Mouse (Mus musculus): ENCODE measurements around the gene Gm13288. TPM values are rescaled to one million over a fixed set of nuclear protein-coding genes. Genes with fewer than 3 reads are reported as not detected.
"Not testable (repeated sequence)": the region's sequence is repeated elsewhere in the genome, so short reads cannot be mapped to it uniquely, and the experiment has no call there.

The Gm13288 gene
- not detected for polyA plus RNA-seq (2017; shearing (Covaris generic))

DNA sequence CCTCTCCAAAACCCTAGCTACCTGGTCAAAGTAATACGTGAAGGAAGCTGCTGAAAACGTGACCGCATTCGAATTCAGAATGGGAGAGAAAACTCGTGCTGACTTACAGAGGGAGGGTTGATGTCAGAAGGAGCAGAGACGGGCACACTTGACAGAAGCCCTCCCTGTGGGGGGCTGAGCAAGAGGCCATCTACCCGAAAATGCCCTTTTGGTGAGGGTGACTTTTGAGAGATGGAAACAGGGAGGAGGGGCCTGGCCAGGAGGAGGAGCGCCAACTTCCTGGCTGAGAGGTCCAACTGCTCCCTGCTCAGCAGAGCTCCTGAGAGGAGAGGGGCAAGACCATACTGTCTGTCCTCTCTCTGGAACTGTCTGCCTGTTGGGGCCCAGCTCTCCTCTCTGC is at the start of gene Gm13288:
Gm13288 (plus strand) TSS at position 301 of the 400 bp plus-strand sequence.
- not testable (repeated sequence) for ATAC-seq

DNA sequence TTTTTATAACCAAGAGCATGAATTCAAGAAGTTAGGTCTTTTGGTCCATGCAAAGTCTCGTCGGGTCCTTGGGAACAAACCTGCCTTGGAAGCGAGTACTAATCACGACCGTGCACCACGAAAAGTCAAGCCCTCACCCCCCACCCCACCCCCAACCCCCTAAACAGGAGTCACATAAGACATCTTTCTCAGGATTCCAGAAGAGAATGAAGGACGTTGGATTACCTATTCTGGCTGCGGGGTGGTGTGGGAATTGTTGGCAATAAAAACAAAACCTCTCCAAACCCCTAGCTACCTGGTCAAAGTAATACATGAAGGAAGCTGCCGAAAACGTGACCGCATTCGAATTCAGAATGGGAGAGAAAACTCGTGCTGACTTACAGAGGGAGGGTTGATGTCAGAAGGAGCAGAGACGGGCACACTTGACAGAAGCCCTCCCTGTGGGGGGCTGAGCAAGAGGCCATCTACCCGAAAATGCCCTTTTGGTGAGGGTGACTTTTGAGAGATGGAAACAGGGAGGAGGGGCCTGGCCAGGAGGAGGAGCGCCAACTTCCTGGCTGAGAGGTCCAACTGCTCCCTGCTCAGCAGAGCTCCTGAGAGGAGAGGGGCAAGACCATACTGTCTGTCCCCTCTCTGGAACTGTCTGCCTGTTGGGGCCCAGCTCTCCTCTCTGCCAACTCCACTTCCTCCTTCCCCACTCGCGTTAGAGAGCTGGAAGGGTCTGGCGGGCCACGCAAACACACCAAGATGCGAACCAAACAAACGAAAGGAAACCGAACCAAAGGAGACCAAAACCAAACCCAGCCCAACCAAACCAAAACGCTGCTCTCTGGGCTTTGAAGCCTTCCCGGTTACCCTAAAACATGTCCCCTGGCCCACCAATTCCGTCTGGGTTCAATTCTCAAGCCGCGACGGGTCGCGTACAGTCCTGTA is 48.5 kb upstream of the Gm13288 start:
- ATAC-seq, result not testable (repeated sequence)

DNA sequence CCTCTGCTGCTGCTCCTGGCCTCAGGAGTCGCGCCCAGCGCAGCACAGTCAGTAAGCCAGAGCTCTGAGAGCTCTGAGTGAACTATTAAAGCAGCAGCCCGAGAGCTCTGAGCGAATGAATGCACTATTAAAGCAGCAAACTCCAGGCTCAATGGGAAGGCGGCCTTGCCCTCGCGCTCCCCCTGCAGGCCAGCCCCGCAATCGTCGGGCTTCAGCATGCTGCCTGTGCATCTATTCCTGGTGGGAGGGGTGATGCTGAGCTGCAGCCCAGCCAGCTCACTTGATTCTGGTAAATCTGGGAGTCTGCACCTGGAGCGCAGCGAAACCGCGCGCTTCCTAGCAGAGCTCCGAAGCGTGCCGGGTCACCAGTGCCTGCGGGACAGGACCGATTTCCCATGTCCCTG is 47.7 kb upstream of the Gm13288 start:
- ATAC-seq, result peak; percentile 100

DNA sequence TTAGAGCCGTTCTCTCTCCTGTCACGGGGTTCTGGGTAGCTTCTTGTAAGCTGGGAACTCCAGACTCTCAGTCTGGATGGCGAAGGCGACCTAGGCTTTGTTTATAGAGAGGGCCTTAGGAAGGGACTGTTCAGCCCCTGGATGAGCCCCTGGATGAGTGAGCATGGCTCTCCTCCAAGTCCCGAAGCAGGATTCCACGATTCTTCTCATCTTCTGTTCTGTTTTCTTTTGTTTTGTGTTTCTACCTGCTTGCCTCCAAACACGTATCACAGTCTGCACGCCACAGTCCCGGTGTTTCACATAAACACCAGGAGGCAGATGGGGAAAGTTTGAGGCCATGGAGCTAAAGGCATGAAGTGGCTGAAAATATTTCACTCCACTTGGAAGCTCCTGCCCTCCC is 46.6 kb upstream of the Gm13288 start:
- ATAC-seq, result not testable (repeated sequence)

DNA sequence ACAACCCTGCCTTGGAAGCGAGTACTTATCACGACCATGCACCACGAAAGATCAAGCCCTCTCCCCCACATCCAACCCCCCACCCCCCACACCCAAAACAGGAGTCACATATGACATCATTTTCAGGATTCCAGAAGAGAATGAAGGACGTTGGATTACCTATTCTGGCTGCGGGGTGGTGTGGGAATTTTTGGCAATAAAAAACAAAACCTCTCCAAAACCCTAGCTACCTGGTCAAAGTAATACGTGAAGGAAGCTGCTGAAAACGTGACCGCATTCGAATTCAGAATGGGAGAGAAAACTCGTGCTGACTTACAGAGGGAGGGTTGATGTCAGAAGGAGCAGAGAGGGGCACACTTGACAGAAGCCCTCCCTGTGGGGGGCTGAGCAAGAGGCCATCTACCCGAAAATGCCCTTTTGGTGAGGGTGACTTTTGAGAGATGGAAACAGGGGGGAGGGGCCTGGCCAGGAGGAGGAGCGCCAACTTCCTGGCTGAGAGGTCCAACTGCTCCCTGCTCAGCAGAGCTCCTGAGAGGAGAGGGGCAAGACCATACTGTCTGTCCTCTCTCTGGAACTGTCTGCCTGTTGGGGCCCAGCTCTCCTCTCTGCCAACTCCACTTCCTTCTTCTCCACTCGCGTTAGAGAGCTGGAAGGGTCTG is 45.6 kb upstream of the Gm13288 start, which contains the start of gene Gm13283:
Gm13283 (plus strand) TSS at position 510 of the 659 bp plus-strand sequence.
- not testable (repeated sequence) for ATAC-seq

DNA sequence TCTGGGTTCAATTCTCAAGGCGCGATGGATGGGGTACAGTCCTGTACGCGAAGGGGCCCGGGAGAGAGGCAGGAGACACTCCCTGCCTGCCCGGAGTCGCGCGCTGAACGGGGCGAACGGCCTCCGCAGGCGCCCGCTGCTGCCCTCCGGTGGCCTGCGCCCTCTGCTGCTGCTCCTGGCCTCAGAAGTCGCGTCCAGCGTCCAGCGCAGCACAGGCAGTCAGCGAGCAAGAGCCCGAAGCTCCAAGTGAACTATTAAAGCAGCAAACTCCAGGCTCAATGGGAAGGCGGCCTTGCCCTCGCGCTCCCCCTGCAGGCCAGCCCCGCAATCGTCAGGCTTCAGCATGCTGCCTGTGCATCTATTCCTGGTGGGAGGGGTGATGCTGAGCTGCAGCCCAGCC is 44.9 kb upstream of the Gm13288 start:
- not testable (repeated sequence) for ATAC-seq

DNA sequence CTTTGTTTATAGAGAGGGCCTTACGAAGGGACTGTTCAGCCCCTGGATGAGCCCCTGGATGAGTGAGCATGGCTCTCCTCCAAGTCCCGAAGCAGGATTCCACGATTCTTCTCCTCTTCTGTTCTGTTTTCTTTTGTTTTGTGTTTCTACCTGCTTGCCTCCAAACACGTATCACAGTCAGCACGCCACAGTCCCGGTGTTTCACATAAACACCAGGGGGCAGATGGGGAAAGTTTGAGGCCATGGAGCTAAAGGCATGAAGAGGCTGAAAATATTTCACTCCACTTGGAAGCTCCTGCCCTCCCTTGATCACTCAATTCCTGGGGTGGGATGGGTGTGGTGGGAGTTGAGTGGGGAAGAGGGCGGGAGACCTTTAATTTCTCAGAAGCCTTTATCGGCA is 43.6 kb upstream of the Gm13288 start:
- not testable (repeated sequence) for ATAC-seq

DNA sequence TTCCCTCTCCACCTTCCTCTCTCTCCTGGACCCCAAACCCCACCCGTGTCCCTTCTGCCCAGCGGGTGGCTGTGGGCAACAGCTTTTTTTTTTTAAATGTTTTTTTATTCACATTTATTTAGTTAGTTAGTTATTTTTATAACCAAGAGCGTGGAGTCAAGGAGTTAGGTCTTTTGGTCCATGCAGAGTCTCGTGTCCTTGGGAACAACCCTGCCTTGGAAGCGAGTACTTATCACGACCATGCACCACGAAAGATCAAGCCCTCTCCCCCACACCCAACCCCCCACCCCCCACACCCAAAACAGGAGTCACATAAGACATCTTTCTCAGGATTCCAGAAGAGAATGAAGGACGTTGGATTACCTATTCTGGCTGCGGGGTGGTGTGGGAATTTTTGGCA is 43.0 kb upstream of the Gm13288 start:
- not testable (repeated sequence) for ATAC-seq

DNA sequence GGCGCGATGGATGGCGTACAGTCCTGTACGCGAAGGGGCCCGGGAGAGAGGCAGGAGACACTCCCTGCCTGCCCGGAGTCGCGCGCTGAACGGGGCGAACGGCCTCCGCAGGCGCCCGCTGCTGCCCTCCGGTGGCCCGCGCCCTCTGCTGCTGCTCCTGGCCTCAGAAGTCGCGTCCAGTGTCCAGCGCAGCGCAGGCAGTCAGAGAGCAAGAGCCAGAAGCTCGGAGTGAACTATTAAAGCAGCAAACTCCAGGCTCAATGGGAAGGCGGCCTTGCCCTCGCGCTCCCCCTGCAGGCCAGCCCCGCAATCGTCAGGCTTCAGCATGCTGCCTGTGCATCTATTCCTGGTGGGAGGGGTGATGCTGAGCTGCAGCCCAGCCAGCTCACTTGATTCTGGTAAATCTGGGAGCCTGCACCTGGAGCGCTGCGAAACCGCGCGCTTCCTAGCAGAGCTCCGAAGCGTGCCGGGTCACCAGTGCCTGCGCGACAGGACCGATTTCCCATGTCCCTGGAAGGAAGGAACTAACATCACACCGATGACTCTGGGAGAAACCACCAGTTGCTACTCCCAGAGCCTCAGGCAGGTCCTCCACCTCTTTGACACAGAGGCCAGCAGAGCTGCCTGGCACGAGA is 41.8 kb upstream of the Gm13288 start:
- ATAC-seq, result not testable (repeated sequence)

DNA sequence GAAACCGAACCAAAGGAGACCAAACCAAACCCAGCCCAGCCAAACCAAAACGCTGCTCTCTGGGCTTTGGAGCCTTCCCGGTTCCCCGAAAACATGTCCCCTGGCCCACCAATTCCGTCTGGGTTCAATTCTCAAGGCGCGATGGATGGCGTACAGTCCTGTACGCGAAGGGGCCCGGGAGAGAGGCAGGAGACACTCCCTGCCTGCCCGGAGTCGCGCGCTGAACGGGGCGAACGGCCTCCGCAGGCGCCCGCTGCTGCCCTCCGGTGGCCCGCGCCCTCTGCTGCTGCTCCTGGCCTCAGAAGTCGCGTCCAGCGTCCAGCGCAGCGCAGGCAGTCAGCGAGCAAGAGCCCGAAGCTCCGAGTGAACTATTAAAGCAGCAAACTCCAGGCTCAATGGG is 31.8 kb upstream of the Gm13288 start, which contains the start of gene Gm13290:
Gm13290 (plus strand) TSS at position 301 of the 400 bp plus-strand sequence.
- ATAC-seq, result not testable (repeated sequence)

DNA sequence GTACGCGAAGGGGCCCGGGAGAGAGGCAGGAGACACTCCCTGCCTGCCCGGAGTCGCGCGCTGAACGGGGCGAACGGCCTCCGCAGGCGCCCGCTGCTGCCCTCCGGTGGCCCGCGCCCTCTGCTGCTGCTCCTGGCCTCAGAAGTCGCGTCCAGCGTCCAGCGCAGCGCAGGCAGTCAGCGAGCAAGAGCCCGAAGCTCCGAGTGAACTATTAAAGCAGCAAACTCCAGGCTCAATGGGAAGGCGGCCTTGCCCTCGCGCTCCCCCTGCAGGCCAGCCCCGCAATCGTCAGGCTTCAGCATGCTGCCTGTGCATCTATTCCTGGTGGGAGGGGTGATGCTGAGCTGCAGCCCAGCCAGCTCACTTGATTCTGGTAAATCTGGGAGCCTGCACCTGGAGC is 28.7 kb upstream of the Gm13288 start, which contains the start of gene Gm13289:
Gm13289 (plus strand) TSS at position 301 of the 400 bp plus-strand sequence.
- ATAC-seq, result not testable (repeated sequence)

DNA sequence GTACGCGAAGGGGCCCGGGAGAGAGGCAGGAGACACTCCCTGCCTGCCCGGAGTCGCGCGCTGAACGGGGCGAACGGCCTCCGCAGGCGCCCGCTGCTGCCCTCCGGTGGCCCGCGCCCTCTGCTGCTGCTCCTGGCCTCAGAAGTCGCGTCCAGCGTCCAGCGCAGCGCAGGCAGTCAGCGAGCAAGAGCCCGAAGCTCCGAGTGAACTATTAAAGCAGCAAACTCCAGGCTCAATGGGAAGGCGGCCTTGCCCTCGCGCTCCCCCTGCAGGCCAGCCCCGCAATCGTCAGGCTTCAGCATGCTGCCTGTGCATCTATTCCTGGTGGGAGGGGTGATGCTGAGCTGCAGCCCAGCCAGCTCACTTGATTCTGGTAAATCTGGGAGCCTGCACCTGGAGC is 25.8 kb upstream of the Gm13288 start, which contains the start of gene Gm13272:
Gm13272 (plus strand) TSS at position 301 of the 400 bp plus-strand sequence.
- not testable (repeated sequence) for ATAC-seq

DNA sequence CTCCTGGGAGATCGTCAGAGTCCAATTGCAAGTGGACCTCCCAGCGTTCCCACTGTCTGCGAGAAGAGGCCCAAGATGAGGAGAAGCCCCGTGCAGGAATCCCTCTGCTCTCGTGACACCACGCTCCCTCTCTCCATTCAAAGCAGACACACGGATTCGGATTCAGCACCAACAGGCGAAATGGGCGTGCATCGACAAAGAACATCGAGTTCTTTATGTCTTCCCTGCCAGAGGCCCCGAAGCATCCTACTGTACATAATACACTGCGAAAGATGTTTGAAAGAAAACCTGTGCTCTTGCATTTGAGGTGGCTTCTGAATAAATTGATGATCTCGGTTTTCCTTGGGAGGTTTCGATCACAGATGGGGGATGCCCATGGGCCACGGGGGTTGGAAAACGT is 25.0 kb upstream of the Gm13288 start:
- ATAC-seq, result not testable (repeated sequence)

DNA sequence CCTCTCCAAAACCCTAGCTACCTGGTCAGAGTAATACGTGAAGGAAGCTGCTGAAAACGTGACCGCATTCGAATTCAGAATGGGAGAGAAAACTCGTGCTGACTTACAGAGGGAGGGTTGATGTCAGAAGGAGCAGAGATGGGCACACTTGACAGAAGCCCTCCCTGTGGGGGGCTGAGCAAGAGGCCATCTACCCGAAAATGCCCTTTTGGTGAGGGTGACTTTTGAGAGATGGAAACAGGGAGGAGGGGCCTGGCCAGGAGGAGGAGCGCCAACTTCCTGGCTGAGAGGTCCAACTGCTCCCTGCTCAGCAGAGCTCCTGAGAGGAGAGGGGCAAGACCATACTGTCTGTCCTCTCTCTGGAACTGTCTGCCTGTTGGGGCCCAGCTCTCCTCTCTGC is 23.5 kb upstream of the Gm13288 start, which contains the start of gene Ifnz:
Ifnz (plus strand) TSS at position 301 of the 400 bp plus-strand sequence.
- ATAC-seq, result not testable (repeated sequence)

DNA sequence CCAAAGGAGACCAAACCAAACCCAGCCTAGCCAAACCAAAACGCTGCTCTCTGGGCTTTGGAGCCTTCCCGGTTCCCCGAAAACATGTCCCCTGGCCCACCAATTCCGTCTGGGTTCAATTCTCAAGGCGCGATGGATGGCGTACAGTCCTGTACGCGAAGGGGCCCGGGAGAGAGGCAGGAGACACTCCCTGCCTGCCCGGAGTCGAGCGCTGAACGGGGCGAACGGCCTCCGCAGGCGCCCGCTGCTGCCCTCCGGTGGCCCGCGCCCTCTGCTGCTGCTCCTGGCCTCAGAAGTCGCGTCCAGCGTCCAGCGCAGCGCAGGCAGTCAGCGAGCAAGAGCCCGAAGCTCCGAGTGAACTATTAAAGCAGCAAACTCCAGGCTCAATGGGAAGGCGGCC is 23.0 kb upstream of the Gm13288 start:
- not testable (repeated sequence) for ATAC-seq

DNA sequence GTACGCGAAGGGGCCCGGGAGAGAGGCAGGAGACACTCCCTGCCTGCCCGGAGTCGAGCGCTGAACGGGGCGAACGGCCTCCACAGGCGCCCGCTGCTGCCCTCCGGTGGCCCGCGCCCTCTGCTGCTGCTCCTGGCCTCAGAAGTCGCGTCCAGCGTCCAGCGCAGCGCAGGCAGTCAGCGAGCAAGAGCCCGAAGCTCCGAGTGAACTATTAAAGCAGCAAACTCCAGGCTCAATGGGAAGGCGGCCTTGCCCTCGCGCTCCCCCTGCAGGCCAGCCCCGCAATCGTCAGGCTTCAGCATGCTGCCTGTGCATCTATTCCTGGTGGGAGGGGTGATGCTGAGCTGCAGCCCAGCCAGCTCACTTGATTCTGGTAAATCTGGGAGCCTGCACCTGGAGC is 19.9 kb upstream of the Gm13288 start, which contains the start of gene Gm13276:
Gm13276 (plus strand) TSS at position 301 of the 400 bp plus-strand sequence.
- ATAC-seq, result not testable (repeated sequence)

DNA sequence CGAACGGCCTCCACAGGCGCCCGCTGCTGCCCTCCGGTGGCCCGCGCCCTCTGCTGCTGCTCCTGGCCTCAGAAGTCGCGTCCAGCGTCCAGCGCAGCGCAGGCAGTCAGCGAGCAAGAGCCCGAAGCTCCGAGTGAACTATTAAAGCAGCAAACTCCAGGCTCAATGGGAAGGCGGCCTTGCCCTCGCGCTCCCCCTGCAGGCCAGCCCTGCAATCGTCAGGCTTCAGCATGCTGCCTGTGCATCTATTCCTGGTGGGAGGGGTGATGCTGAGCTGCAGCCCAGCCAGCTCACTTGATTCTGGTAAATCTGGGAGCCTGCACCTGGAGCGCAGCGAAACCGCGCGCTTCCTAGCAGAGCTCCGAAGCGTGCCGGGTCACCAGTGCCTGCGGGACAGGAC is 16.9 kb upstream of the Gm13288 start, which contains the start of gene Gm13277:
Gm13277 (plus strand) TSS at position 231 of the 400 bp plus-strand sequence.
- ATAC-seq, result not testable (repeated sequence)

DNA sequence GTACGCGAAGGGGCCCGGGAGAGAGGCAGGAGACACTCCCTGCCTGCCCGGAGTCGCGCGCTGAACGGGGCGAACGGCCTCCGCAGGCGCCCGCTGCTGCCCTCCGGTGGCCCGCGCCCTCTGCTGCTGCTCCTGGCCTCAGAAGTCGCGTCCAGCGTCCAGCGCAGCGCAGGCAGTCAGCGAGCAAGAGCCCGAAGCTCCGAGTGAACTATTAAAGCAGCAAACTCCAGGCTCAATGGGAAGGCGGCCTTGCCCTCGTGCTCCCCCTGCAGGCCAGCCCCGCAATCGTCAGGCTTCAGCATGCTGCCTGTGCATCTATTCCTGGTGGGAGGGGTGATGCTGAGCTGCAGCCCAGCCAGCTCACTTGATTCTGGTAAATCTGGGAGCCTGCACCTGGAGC is 14.1 kb upstream of the Gm13288 start, which contains the start of gene Gm13278:
Gm13278 (plus strand) TSS at position 301 of the 400 bp plus-strand sequence.
- ATAC-seq, result not testable (repeated sequence)

DNA sequence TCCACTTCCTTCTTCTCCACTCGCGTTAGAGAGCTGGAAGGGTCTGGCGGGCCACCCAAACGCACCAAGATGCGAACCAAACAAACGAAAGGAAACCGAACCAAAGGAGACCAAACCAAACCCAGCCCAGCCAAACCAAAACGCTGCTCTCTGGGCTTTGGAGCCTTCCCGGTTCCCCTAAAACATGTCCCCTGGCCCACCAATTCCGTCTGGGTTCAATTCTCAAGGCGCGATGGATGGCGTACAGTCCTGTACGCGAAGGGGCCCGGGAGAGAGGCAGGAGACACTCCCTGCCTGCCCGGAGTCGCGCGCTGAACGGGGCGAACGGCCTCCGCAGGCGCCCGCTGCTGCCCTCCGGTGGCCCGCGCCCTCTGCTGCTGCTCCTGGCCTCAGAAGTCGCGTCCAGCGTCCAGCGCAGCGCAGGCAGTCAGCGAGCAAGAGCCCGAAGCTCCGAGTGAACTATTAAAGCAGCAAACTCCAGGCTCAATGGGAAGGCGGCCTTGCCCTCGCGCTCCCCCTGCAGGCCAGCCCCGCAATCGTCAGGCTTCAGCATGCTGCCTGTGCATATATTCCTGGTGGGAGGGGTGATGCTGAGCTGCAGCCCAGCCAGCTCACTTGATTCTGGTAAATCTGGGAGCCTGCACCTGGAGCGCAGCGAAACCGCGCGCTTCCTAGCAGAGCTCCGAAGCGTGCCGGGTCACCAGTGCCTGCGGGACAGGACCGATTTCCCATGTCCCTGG is 11.2 kb upstream of the Gm13288 start, which contains the start of gene Gm13275:
Gm13275 (plus strand) TSS at position 552 of the 740 bp plus-strand sequence.
- not testable (repeated sequence) for ATAC-seq

DNA sequence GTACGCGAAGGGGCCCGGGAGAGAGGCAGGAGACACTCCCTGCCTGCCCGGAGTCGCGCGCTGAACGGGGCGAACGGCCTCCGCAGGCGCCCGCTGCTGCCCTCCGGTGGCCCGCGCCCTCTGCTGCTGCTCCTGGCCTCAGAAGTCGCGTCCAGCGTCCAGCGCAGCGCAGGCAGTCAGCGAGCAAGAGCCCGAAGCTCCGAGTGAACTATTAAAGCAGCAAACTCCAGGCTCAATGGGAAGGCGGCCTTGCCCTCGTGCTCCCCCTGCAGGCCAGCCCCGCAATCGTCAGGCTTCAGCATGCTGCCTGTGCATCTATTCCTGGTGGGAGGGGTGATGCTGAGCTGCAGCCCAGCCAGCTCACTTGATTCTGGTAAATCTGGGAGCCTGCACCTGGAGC is 8.2 kb upstream of the Gm13288 start, which contains the start of gene Gm13279:
Gm13279 (plus strand) TSS at position 301 of the 400 bp plus-strand sequence.
- ATAC-seq, result not testable (repeated sequence)

DNA sequence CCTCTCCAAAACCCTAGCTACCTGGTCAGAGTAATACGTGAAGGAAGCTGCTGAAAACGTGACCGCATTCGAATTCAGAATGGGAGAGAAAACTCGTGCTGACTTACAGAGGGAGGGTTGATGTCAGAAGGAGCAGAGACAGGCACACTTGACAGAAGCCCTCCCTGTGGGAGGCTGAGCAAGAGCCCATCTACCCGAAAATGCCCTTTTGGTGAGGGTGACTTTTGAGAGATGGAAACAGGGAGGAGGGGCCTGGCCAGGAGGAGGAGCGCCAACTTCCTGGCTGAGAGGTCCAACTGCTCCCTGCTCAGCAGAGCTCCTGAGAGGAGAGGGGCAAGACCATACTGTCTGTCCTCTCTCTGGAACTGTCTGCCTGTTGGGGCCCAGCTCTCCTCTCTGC is 6.0 kb upstream of the Gm13288 start, which contains the start of gene Gm13285:
Gm13285 (plus strand) TSS at position 301 of the 400 bp plus-strand sequence.
- ATAC-seq, result not testable (repeated sequence)
